Mouse (Mus musculus): Measurements from ENCODE around the gene Ppp1r14a.

DNA sequence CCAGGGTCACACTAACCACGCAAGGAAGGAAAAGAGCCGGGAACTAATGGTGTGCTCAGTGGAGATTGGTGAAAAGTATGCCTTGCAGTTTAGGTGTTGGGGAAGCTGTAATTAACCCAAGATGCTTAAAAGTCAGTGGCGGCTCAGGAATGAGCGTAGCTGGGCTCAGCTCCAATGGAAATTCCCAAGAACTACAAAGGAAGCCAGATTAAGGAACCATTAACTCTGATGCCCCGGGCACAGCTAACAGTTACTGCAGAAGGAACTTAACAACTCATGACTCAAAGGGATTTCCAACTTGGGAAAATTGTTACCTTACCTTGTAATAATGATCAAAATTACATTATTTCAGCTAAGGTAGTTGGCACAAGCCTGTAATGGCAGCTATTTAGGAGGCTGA is 12.4 kb upstream of the Ppp1r14a start:
- TF ChIP-seq EP300 (optimal IDR thresholded peaks at IDR 0.05) (no peak), CTCF (IDR thresholded peaks at IDR 0.05; ENCODE audit: low read depth) (no peak)

All from stomach, postnatal 0 days (tissue).